Mouse (Mus musculus) embryonic facial prominence, embryonic 11.5 days (tissue): ENCODE measurements around the gene Chrna1. TPM values are rescaled to one million over a fixed set of nuclear protein-coding genes. Genes with fewer than 3 reads are reported as not detected.

ENCODE experiments used
- ATAC-seq: fragments of 200-750 bp; cut with Nextera tagmentation; replicated peaks from 2 replicates; pipeline ENCODE4 v1.8.0; 2017; ENCODE audit warnings: low read depth; ENCODE audit not compliant: insufficient number of reproducible peaks, low FRiP score, low TSS enrichment
- DNase-seq: peaks from one replicate; pipeline ENCODE4 v3.0.0-alpha.2; 2015; ENCODE audit warnings: low spot score
- H3K27ac ChIP-seq: fragments of 300-500 bp; sonication (generic); replicated peaks from 2 replicates; pipeline ENCODE4 v1.5.1; 2014; ENCODE audit warnings: mild to moderate bottlenecking, low read depth, low read length, control low read depth
- H3K27me3 ChIP-seq: fragments of 300-500 bp; sonication (generic); 2 replicates; pipeline ENCODE4 v1.6.1; 2014; ENCODE audit warnings: mild to moderate bottlenecking, low read length, moderate library complexity, mixed read lengths; ENCODE audit not compliant: control insufficient read depth, insufficient read depth
- H3K36me3 ChIP-seq: fragments of 300-500 bp; sonication (generic); replicated peaks from 2 replicates; pipeline ENCODE4 v1.6.1; 2014; ENCODE audit warnings: low read depth, mild to moderate bottlenecking, low read length, moderate library complexity, mixed read lengths; ENCODE audit not compliant: control insufficient read depth, insufficient read depth
- H3K4me1 ChIP-seq: fragments of 300-500 bp; sonication (generic); 2 replicates; pipeline ENCODE4 v1.6.1; 2014; ENCODE audit warnings: low read length, mixed read lengths; ENCODE audit not compliant: control insufficient read depth, insufficient read depth
- H3K4me2 ChIP-seq: fragments of 300-500 bp; sonication (generic); 2 replicates; pipeline ENCODE4 v1.6.1; 2014; ENCODE audit warnings: low read depth, mild to moderate bottlenecking, control low read depth, low read length, moderate library complexity
- H3K4me3 ChIP-seq: fragments of 300-500 bp; sonication (generic); 2 replicates; pipeline ENCODE4 v1.5.1; 2014; ENCODE audit warnings: low read depth, low read length, control low read depth
- H3K9ac ChIP-seq: fragments of 300-500 bp; sonication (generic); replicated peaks from 2 replicates; pipeline ENCODE4 v1.6.1; 2014; ENCODE audit warnings: mild to moderate bottlenecking, control low read depth, low read length
- H3K9me3 ChIP-seq: fragments of 300-500 bp; sonication (generic); replicated peaks from 2 replicates; pipeline ENCODE4 v1.6.1; 2016; ENCODE audit warnings: mild to moderate bottlenecking, low read length, inconsistent platforms, mixed read lengths; ENCODE audit not compliant: control insufficient read depth
- WGBS: fragments of 180-500 bp; shearing (Covaris S2); extraction: QIAGEN DNeasy Blood & Tissue Kit; methylation state at CpG from one replicate; pipeline ENCODE4 v1.1.7; 2014; 5-methylcytosine and 5-hydroxymethylcytosine counted together
- polyA plus RNA-seq: library from polyadenylated mRNA; unstranded; fragments of >200 nt; fragmentation: Nextera tagmentation; extraction: Ambion mirVana; gene quantifications from 2 replicates; pipeline ENCODE4 v1.2.1, GENCODE M21; 2014

Gene Chrna1
- polyA plus RNA-seq: 0.88 and 1.2 TPM in 2 replicates

DNA sequence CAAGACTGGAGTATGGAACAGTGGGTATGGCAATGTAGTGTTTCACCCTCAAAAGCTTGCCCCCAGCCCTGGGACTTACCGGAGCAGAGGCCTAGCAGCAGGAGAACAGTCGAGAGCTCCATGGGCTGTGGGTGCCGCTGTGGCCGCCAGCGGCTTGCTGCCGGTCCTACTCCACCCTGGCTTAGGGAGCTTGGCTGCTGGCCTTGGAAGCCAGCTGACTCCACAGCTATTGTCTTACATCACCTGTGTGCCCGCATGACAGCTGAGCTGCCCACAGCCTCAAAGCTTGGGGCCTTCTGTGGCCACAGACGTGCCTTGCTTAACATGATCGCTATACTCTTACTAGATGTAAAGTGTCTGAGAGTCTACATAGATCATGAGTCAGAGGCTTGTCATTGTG, at the start of gene Chrna1:
Chrna1 (minus strand) TSS at position 173 of the 400 bp plus-strand sequence.
- Histone ChIP-seq H3K9ac (no peak within 1 kb of the TSS; the same call in 1 of the 2 replicates), H3K4me1 (no peaks in the 10 kb centered on the region), H3K36me3 (no peaks in the 10 kb centered on the region), H3K4me3 (no peak within 1 kb of the TSS), H3K27me3 (no peaks in the 10 kb centered on the region), H3K9me3 (no peaks in the 10 kb centered on the region), H3K27ac (no peak within 1 kb of the TSS), H3K4me2 (no peak within 1 kb of the TSS)
- no peak for ATAC-seq
- no peak for DNase-seq
- 90% methylated on average over 9 of the region's 9 CpGs for WGBS

DNA sequence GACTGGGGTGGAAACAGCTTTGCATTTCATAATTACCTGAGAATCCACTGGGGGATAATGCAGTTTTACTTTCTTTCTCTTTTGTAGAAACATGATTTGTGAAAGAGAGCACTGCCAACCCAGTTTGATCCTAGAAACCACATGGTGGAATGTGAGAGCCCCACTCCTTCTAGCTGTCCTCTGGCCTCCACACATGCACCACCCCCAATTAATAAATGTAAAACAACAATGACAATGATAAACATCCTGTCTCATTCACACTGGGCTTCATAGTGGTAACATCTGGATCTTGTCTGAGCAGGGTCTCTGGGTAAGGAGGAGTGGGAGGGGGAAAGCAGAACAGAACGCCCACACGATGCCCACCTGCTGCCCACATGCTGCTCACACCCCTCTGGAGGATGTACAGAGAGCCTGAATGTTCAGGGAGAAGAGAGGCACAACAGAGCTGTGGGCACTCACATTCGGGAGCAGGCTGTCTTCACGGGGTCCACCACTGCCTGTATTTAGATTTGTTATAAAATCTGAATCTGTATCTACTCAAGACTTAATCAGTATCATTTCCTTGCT, 38.4 kb upstream of the Chrna1 start:
- 54% methylated on average over 4 of the region's 4 CpGs for WGBS

DNA sequence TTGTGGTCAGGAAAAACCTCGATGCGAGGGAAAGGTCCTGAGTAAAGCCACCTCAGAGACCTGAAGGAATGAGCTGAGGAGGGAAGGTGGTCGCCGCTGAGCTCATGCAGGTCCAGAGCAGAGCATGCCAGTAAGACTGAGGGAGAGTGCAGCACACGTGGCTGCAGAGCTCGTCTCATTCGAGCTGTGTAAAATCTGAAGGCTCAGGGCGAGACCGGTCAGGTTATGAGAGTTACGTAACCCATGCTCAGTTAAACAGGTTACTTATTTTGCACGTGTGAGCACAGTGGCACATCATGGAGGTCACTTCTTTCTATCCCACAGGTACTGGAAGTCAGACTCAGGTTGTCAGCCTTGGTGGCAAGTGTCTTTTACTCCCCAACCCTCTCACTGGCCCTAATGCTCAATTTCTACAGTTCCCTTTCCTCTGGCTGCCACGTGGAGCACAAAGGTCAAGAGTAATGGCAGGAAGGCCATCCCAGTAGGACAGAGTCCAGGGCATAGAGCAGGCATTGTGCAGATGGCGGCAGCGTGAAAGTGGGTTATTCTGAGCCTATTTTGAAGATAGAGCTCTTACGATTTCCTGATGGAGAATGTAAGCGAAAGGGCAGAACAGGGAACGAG, 36.4 kb upstream of the Chrna1 start:
- 67% methylated on average over 17 of the region's 17 CpGs for WGBS
- Histone ChIP-seq H3K27ac (no peak overlapping the region), H3K9ac (no peak overlapping the region), H3K4me2 (no peak overlapping the region), H3K4me1 (no peaks in the 10 kb centered on the region), H3K36me3 (no peaks in the 10 kb centered on the region; the same call in 1 of the 2 replicates), H3K4me3 (no peak overlapping the region), H3K9me3 (no peaks in the 10 kb centered on the region), H3K27me3 (no peaks in the 10 kb centered on the region)
- no peak for ATAC-seq
- DNase-seq: no peak

More for the DNA sequence above, 38.4 kb upstream of the Chrna1 start:
- Histone ChIP-seq H3K27me3 (no peaks in the 10 kb centered on the region), H3K9me3 (no peaks in the 10 kb centered on the region), H3K36me3 (no peaks in the 10 kb centered on the region; the same call in 1 of the 2 replicates), H3K4me1 (no peaks in the 10 kb centered on the region), H3K4me3 (no peak overlapping the region), H3K4me2 (no peak overlapping the region), H3K27ac (no peak overlapping the region), H3K9ac (no peak overlapping the region)
- DNase-seq (no peak), ATAC-seq (no peak)

DNA sequence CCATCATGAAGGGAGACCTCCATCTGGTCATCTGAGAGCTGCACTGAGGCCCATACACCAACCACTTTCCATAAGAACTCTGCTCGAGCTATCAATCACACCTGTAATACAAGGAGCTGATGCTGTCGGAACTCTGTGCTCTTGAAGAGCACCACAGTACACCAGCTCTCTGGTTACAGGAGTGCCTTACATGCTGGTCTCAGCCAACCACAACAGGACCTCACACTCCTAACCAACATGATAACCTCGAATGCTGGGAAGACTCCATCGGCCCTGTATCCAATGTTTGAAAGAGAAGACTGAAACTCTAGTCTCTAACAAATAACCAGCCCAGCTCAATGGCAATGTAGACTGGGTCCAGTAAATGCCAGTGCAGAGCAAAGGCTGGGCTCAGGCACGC, 35.3 kb upstream of the Chrna1 start:
- no peak overlapping the region for H3K9ac ChIP-seq
- H3K4me1 ChIP-seq: no peaks in the 10 kb centered on the region
- no peak for DNase-seq
- no peaks in the 10 kb centered on the region; the same call in 1 of the 2 replicates for H3K36me3 ChIP-seq
- no peaks in the 10 kb centered on the region for H3K27me3 ChIP-seq
- WGBS: 86% methylated on average over 5 of the region's 5 CpGs
- no peaks in the 10 kb centered on the region for H3K9me3 ChIP-seq
- no peak overlapping the region for H3K4me2 ChIP-seq
- no peak for ATAC-seq
- no peak overlapping the region for H3K27ac ChIP-seq
- no peak overlapping the region for H3K4me3 ChIP-seq

DNA sequence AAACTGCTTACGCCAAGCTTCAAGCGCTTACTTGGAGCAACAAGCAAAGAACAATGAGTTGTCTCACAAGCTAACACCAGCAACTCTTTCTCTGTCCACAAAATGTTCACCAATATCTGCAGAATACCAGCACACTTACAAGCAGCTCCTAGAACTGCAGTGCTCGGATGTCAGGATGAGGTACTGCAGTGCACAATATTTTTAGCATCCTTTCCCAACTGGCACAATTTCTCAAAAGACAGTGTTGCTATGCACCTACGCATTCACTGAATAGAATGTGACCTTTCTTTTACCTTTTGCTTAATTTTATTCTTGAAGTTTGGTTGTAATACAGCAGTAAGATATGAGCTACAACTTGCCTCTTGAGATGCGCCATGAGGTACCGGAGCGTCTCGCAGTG, 34.2 kb upstream of the Chrna1 start:
- WGBS: 94% methylated on average over 8 of the region's 8 CpGs
- no peak for ATAC-seq
- H3K36me3 ChIP-seq: no peaks in the 10 kb centered on the region; the same call in 1 of the 2 replicates

DNA sequence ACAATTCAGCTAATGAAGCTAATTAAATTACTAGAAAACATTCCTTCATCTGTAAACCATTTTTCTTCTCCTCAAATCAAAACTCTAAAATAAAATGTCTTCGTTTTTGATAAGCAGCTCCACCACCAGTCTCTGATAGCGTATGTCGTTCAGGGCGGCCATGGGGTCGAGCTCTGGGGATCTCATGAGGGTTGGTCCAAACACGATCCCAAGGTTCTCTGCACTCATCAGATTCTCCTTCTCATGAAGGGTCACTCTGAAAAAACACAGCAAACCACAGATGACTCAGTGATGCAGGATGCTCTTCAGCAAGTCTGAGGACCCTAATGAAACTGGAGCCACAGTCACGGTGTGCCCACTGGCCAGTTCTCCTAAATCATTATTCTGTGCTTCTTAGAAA, 32.8 kb upstream of the Chrna1 start:
- ATAC-seq (no peak), DNase-seq (no peak)
- H3K9ac ChIP-seq: no peak overlapping the region
- H3K4me1 ChIP-seq: no peaks in the 10 kb centered on the region
- H3K4me3 ChIP-seq: no peak overlapping the region
- WGBS: 95% methylated on average over 7 of the region's 7 CpGs
- no peak overlapping the region for H3K27ac ChIP-seq
- H3K4me2 ChIP-seq: no peak overlapping the region
- H3K27me3 ChIP-seq: no peaks in the 10 kb centered on the region
- no peaks in the 10 kb centered on the region for H3K9me3 ChIP-seq
- H3K36me3 ChIP-seq: no peaks in the 10 kb centered on the region; the same call in 1 of the 2 replicates

More for the DNA sequence above, 34.2 kb upstream of the Chrna1 start:
- no peak overlapping the region for H3K9ac ChIP-seq
- no peak overlapping the region for H3K4me2 ChIP-seq
- no peaks in the 10 kb centered on the region for H3K27me3 ChIP-seq
- no peak overlapping the region for H3K27ac ChIP-seq
- H3K4me3 ChIP-seq: no peak overlapping the region
- no peaks in the 10 kb centered on the region for H3K9me3 ChIP-seq
- no peak for DNase-seq
- no peaks in the 10 kb centered on the region for H3K4me1 ChIP-seq

DNA sequence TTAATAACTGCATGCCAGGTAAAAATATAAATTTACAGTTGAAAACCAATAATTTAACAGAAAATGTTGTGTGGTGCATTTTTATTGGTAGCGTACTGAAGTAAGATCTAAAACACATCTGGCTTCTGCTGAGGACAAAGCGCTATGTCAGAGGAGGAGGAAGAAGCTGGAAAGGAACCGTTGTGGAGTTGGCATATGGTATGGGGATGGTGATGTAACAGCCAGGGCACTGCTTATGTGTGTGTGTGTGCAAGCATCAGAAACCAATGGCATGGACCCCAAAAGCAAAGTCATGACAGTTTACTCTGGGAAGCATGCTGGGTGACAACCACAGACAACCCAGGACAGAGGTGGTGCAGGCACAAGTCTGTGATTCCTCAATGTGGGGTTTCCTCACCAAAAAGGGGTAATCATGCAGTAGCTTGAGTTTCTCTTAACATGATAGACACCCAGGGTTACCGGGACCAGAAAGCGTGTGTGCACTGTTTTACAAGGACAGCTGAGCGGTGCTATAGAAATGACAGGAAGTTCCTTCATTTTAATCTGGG, 32.3 kb upstream of the Chrna1 start:
- Histone ChIP-seq H3K4me2 (no peak overlapping the region), H3K9me3 (no peaks in the 10 kb centered on the region), H3K4me3 (no peak overlapping the region), H3K9ac (no peak overlapping the region), H3K36me3 (no peaks in the 10 kb centered on the region; the same call in 1 of the 2 replicates), H3K4me1 (no peaks in the 10 kb centered on the region), H3K27ac (no peak overlapping the region), H3K27me3 (no peaks in the 10 kb centered on the region)
- DNase-seq (no peak), ATAC-seq (no peak)
- WGBS: 91% methylated on average over 6 of the region's 6 CpGs

DNA sequence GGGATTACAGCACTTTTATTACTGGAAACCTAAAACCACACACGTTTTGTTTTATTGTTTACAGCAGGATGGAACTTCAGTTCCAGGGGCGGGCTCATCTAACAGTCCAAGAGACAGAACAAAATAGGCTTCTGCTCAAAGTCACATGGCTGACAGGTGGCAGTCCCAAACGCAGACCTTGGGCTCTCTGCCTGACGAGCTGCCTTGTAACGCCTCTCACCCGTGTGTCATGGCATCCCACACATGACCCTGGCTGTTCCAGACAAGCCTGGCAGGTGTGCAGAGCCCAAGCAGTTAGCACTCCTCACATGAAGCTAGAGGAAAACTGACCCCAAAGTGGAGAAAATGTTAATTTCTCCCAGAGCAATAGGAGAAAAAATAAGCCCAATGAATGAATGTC, 31.7 kb upstream of the Chrna1 start:
- DNase-seq: no peak
- Histone ChIP-seq H3K36me3 (no peaks in the 10 kb centered on the region; the same call in 1 of the 2 replicates), H3K9me3 (no peaks in the 10 kb centered on the region), H3K9ac (no peak overlapping the region), H3K4me1 (no peaks in the 10 kb centered on the region; the same call in 1 of the 2 replicates), H3K27me3 (no peaks in the 10 kb centered on the region), H3K4me2 (no peak overlapping the region), H3K4me3 (no peak overlapping the region), H3K27ac (no peak overlapping the region)
- ATAC-seq: no peak
- 79% methylated on average over 6 of the region's 6 CpGs for WGBS
